Mouse (Mus musculus): ENCODE data around the gene Ptrh1.

Ptrh1 gene

DNA sequence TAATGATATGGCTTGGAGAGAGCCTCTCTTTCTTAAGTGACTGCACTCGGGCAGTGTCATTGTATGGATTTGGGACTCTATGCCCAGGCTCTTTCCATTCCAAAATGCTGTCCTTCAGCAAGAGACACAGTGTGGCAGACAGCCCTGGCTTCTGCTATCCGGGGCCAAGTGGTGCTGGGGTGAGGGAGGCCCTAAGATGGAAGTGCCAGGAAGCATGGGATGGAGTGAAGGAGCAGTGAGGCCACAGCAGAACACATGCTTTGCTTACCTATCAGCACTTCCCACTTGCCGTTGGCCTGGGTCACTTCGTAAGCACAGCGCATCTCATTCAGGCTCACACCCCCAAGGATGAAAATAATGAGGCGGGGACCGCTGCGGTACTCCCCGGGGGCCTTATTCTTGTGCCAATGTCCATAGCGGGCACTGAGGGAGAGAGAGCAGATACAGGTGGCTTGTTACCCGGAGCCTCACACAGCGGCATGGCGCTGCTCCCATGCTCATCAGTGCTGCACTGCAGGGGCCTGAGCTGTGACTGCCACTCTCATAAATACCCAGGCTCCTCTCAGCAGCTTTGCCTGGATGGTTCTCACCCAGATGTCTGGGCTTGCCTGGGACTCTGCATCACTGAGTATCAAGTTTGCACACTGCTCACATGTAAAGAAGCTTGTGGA is 20.3 kb downstream of the Ptrh1 start:
- in situ Hi-C loops (cut with MboI), result no loop called here

- in situ Hi-C loops (cut with MboI), result no loop called here
Measured at GRCm38 (mm10) chr2:32798251-32798962, 22.8 kb downstream of the Ptrh1 start.

DNA sequence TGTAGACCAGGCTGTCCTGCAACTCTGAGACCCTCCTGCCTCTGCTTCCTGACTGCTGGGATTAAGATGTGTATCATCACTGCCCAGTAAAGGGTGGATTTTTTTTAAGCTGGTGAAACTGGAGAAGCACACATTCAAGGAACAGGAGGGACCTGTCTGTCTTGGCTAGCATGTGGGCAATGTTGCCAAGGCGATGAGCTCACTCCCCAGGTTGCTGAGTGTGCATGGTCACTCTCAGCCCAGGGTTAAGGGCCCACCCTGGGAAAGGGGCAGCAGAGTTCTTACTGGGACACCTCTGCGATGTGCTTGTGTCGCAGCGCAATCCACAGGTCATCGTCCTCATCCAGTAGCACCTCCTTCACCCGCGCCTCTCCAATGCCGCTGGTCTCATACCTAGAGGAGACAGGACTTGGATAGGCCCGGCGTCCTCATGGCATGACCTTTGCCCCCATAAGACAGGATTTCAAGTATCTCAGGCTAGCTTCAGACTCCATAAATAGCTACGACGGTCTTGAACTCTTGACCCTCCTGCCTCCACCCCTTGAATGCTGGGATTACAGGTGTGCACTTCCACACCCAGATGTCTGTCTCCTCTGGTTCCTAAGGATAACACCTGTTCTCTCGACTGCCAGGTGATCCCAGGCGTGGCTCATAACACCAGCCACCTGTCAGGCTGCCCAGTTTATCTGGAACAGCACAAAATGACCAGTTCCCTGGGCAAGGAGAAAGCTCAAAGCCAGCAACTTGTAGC is 33.4 kb downstream of the Ptrh1 start:
- in situ Hi-C loops (cut with MboI), result no loop called here

GRCm38 (mm10) chr2:32811959-32812358 is 36.4 kb downstream of the Ptrh1 start:
- in situ Hi-C loops (cut with MboI), result no loop called here

DNA sequence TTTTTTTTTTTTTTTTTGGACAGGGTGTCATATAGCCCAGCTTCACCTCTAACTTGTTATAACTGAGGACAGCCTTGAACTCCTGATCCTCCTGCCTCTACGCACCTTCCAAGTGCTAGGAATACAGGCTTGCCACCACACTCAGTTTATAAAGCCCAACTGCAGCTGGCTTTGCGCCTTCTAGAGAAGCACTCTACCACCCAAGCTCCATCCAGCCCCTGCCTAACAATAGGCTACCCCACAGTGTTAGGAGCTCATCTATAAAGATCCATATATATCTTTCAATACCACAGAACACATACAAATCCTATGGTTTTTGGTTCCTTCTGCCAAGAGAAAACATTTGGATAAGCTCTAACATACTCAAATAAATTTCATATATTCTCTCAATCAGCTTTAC is 40.9 kb downstream of the Ptrh1 start:
- in situ Hi-C loops (cut with MboI), result no loop called here

DNA sequence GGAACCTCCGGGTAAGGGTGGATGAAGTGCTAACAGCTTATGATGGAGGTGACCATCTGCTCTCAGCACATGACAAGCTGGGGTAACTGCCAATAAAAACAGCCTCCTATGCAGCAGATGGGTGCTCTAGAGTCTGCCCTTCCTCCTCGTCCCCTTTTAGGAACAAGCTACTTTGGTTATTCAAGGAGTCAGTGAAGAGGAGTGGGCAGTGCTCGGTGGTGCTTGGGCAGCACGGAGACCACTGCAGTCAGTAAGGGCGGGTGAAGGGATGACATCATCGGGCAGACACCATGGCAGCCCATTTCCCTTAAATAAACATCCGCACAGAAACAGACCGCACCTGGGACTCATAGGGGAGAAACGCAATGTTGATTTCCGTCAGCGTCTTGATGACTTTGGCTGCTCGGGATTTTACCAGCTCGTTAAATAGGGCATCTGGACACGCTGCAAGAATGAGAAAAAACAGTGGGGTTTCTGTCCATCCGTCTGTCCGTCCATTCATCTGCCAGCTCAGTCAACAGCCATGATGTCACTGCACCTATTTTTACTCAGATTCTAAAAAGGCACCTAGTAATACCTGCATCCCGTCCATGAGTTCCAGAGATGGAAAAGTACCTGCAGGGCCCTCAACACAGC is 41.5 kb downstream of the Ptrh1 start:
- in situ Hi-C loops (cut with MboI), result no loop called here

- in situ Hi-C loops (cut with MboI), result no loop called here
Measured at GRCm38 (mm10) chr2:32817589-32817988, 42.0 kb downstream of the Ptrh1 start.

- in situ Hi-C loops (cut with MboI), result no loop called here
Measured at GRCm38 (mm10) chr2:32818208-32818607, 42.6 kb downstream of the Ptrh1 start.

DNA sequence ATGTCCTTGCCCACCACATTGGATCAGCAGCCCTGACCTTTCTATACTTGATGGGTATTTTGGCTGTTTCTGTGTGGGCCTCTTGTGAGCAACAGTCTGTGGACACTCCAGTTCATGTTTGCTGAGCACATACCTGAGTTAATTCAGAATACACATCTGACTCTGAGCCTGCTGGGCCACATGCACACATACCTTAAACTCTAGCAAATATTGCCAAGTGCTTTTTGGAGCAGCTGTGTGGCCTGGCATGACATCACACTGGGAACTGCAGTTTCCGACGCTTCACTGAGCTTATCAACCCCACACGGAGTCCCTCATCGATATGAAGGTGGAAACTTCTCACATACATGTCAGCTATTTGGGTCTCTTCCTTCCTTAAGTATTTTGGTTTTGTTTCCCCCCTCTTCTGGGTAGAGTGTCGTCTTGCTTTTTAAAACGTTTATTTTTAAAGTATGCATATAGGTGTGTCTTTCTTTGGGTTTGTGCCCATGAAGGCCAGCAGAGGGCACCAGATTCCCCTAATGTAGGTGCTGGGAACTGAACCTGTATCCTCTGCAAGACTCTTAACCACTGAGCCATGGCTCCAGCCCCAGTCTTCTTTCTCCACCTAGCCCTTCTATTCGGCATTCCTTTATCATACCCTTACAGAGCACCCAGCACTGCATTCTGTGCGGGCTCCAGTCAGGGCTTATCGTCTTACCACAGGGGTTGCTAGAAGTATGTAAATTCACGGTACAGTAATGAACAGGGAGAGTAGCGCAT is 45.6 kb downstream of the Ptrh1 start:
- in situ Hi-C loops (cut with MboI), result no loop called here

GRCm38 (mm10) chr2:32822643-32823042 is 47.1 kb downstream of the Ptrh1 start:
- in situ Hi-C loops (cut with MboI), result no loop called here

DNA sequence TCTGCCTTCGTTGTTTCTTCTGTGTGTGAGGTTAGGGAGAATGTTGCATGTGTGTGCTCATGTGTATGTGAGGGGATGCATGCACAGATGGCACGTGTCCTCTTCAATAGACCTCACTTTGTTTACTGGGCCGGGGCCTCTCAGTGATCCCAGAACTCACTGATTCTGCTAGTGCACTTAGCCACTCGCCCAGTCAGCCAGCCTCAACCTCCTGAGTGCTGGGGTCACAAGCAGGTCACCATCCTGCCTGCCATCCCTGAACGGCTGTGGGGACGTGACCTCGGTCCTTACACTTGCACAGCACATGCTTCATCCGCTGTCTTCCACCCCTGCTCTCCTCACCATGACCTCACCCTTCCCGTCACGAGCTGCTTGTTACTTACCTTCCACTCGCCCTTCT is 47.6 kb downstream of the Ptrh1 start:
- in situ Hi-C loops (cut with MboI), result no loop called here

DNA sequence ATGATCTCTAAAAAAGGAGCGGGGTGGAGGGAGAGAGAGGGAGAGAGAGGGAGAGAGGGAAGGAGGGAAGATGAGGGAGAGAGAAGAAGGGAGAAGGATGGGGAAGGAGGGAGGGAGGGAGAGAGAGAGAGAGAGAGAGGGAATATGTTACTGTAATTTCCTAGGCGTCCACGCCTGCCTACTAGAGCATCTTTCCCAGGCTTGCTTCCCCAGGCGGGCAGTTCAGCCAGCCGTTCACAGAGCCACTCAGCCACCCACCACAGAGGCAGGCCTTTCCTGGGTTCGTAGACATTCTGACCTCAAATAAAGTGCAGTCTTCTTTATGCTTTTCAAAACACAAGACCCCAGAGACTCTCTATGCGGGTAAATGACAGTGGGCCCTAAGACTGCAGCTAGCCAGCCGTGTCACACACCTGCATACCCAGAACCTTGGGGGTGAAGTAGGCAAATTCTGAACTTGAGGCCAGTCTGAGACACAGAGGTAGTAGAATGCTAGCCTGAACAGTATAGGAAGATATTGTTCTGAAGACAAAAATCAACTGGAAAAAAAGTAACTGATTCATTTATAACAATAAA is 48.1 kb downstream of the Ptrh1 start:
- in situ Hi-C loops (cut with MboI), result no loop called here

DNA sequence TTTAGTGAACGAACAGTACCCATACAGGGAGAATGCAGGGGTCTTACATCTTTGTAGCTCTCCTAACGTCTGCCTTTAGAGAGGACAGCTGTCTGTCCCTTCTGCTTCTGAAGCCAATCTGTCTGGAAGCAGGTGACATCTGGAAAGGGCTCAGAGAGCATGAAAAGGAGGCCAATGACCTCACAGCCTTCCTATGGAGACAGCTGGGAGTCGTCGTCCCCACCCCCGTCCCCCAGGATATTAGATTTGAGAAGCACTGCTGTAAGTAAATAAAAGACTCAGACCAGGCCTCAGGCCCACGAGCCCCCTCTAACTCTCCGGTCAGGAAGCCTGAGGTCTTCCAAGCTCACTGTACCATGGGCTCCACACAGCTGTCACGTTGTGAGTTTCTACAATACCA is 48.6 kb downstream of the Ptrh1 start:
- in situ Hi-C loops (cut with MboI), result no loop called here

DNA sequence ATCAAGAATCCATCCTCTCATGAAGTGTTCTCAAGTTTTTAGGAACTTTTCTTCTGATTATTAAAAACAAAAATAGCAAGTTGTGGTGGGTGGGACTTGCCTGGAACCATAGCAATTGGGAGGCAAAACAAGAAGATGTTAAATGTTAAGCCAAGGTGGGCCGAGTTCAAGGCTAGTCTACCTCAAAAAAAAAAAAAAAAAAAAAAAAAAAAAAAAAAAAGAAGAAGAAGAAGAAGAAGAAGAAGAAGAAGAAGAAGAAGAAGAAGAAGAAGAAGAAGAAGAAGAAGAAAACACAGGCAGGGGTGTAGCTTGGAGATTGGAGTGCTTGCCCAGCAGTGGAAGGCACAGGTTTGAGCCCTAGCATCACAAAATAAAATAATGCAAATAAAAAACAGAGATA is 49.2 kb downstream of the Ptrh1 start:
- in situ Hi-C loops (cut with MboI), result no loop called here

GRCm38 (mm10) chr2:32825796-32826195 is 50.2 kb downstream of the Ptrh1 start:
- in situ Hi-C loops (cut with MboI), result no loop called here
